ENCODE assay signal across 8 mouse cellular contexts in the genomic region with DNA sequence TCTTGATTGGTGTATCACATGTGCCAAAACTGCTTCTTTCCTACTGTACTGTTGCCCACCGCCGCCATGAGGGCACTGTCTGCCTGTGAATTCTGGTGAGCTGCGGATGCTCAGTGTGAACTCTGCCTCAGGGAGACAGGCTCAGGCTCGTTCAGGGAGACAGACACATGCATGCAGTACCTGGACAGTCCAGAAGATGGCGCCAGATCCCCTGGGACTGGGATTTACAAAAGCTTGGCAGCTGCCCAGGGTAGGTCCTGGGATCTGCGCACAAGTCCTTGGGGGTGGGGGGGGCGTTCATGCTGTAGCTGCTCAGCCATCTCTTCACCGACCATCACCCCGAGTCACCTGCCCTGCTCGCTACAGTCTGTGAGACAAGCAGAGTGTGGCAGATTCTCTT.
DNase-seq lines count a peak whose midpoint lies in the region; ATAC-seq lines count a peak whose summit lies in the region.
"Had no signal": no experiment of that assay in that cellular context is flagged by ENCODE, and none has a peak within 500 bp of the region (broad histone marks: within the 10 kb centered on the region; RNA-seq: fewer than 3 reads in every experiment).

No protein-coding gene starts in this region.

- peak; percentile 42; the same call in 1 of the 2 replicates for ATAC-seq in intestine, embryonic 15.5 days
- peak; percentile 62; the same call in 1 of the 2 replicates for ATAC-seq in midbrain, embryonic 16.5 days
- peak; percentile 21; the same call in 1 of the 2 replicates for ATAC-seq in stomach, embryonic 16.5 days (ENCODE audit: insufficient read depth, low FRiP score)

- no peaks in the 10 kb centered on the region for H3K9me3 ChIP-seq in intestine, embryonic 15.5 days
- H3K9me3 ChIP-seq in midbrain, embryonic 16.5 days (replicated peaks; ENCODE audit: control insufficient read depth, low read length, poor library complexity, severe bottlenecking), result no peaks in the 10 kb centered on the region
- no peaks in the 10 kb centered on the region for H3K9me3 ChIP-seq in stomach, embryonic 16.5 days (replicated peaks; ENCODE audit: control insufficient read depth, low read length)

- no peaks in the 10 kb centered on the region for H3K27me3 ChIP-seq in intestine, embryonic 15.5 days (replicated peaks)
- H3K27me3 ChIP-seq in midbrain, embryonic 16.5 days (ENCODE audit: control insufficient read depth, insufficient read depth, low read depth, low read length), result no peaks in the 10 kb centered on the region
- H3K27me3 ChIP-seq in stomach, embryonic 16.5 days (ENCODE audit: control insufficient read depth, insufficient read depth, low read length), result no peaks in the 10 kb centered on the region

- peak; percentile 80 for DNase-seq in adipocyte (ENCODE audit: low spot score)
- peak; percentile 82 to 89 for DNase-seq in cerebellum, postnatal 10 days
- peak; percentile 61 to 72 for DNase-seq in frontal cortex, postnatal 25 days (ENCODE audit: low spot score in 2 of 2)
- peak; percentile 56 to 64 for DNase-seq in left cerebral cortex, postnatal 25 days (ENCODE audit: low spot score in 2 of 2)

- H3K4me2 ChIP-seq in intestine, embryonic 15.5 days (replicated peaks), result no peak overlapping the region
- H3K4me2 ChIP-seq in midbrain, embryonic 16.5 days (ENCODE audit: low read length), result no peak overlapping the region
- no peak overlapping the region for H3K4me2 ChIP-seq in stomach, embryonic 16.5 days (ENCODE audit: low read depth, low read length)

- H3K9ac ChIP-seq in intestine, embryonic 15.5 days, result no peak overlapping the region
- no peak overlapping the region for H3K9ac ChIP-seq in midbrain, embryonic 16.5 days (ENCODE audit: low read depth, low read length)
- H3K9ac ChIP-seq in stomach, embryonic 16.5 days (ENCODE audit: low read length), result no peak overlapping the region

- peaks cover 6% of the 10 kb centered on the region; the same call in 1 of the 2 replicates for H3K4me1 ChIP-seq in intestine, embryonic 15.5 days (replicated peaks)
- H3K4me1 ChIP-seq in midbrain, embryonic 16.5 days (ENCODE audit: control insufficient read depth, insufficient read depth, low read length), result peaks cover 13% of the 10 kb centered on the region; the same call in 1 of the 2 replicates
- no peaks in the 10 kb centered on the region for H3K4me1 ChIP-seq in stomach, embryonic 16.5 days (ENCODE audit: control insufficient read depth, insufficient read depth, low read length)

- intact Hi-C loops in left cerebral cortex, postnatal 25 days (cut with DNase I), result loop anchor here (5.0 kb wide), 1 partner anchor 506 kb away; no protein-coding TSS in a partner anchor

- no peak overlapping the region for H3K27ac ChIP-seq in intestine, embryonic 15.5 days
- peak overlapping the region; percentile 56 for H3K27ac ChIP-seq in midbrain, embryonic 16.5 days (ENCODE audit: low read length)
- H3K27ac ChIP-seq in stomach, embryonic 16.5 days (ENCODE audit: low read length), result no peak overlapping the region

- no peaks in the 10 kb centered on the region for H3K36me3 ChIP-seq in intestine, embryonic 15.5 days
- no peaks in the 10 kb centered on the region for H3K36me3 ChIP-seq in midbrain, embryonic 16.5 days (ENCODE audit: control insufficient read depth, insufficient read depth, low read length)
- H3K36me3 ChIP-seq in stomach, embryonic 16.5 days (ENCODE audit: control insufficient read depth, insufficient read depth, low read length), result no peaks in the 10 kb centered on the region

- H3K4me3 ChIP-seq in intestine, embryonic 15.5 days (replicated peaks), result no peak overlapping the region
- no peak overlapping the region for H3K4me3 ChIP-seq in midbrain, embryonic 16.5 days (ENCODE audit: low read depth, low read length)
- H3K4me3 ChIP-seq in stomach, embryonic 16.5 days (replicated peaks; ENCODE audit: low read length), result no peak overlapping the region
- H3K4me3 ChIP-seq: myocyte had no signal

- WGBS in intestine, embryonic 15.5 days, result 31% methylated on average over 10 of the region's 10 CpGs
- 13% methylated on average over 10 of the region's 10 CpGs for WGBS in midbrain, embryonic 16.5 days
- WGBS in stomach, embryonic 16.5 days, result 22% methylated on average over 10 of the region's 10 CpGs
